Mouse (Mus musculus) bone marrow, adult 2 months (tissue): ENCODE measurements at regions not wholly inside any gene's neighbourhood (a gene's known extent, or its start where the extent isn't known, plus 50 kb on each side); places are given as distances from the start of the nearest gene placed in this dataset.

Experiments
- H3K27ac ChIP-seq: fragments of 200-500 bp; 2 replicates; pipeline ENCODE4 v1.5.1; 2012; ENCODE audit warnings: low read depth, mild to moderate bottlenecking, control low read depth, inconsistent platforms, low read length; ENCODE audit not compliant: control insufficient read depth, poor library complexity, insufficient read depth
- H3K4me1 ChIP-seq: fragments of 200-500 bp; 2 replicates; pipeline ENCODE4 v1.6.1; 2011; ENCODE audit warnings: low read length; ENCODE audit not compliant: control insufficient read depth, insufficient read depth
- H3K4me3 ChIP-seq: fragments of 200-500 bp; replicated peaks from 2 replicates; pipeline ENCODE3; 2011; ENCODE audit warnings: mild to moderate bottlenecking, low read depth, low read length, control low read depth; ENCODE audit not compliant: control insufficient read depth
- CTCF ChIP-seq: fragments of 200-500 bp; IDR thresholded peaks from 2 replicates; pipeline ENCODE4 v1.5.1; 2011; ENCODE audit warnings: low read length, control low read depth; ENCODE audit not compliant: control insufficient read depth, insufficient read depth
- POLR2A ChIP-seq: fragments of 200-500 bp; IDR thresholded peaks from 2 replicates; pipeline ENCODE4 v1.6.1; 2011; ENCODE audit warnings: low read depth, mild to moderate bottlenecking, control low read depth, low read length, borderline replicate concordance; ENCODE audit not compliant: control insufficient read depth
- WGBS: fragments of 180-500 bp; shearing (Covaris S2); methylation state at CpG from one replicate; pipeline ENCODE4 v1.1.7; 2018; 5-methylcytosine and 5-hydroxymethylcytosine counted together

- Histone ChIP-seq H3K4me3 (no peak overlapping the region), H3K4me1 (no peaks in the 10 kb centered on the region), H3K27ac (no peak overlapping the region)
- no peak for TF ChIP-seq POLR2A
- no peak for TF ChIP-seq CTCF
- WGBS: 58% methylated on average over 3 of the region's 3 CpGs
These were observed 172.4 kb upstream of the Mki67 start for GRCm38 (mm10) chr7:135888598-135888997.

- WGBS: 23% methylated on average over 17 of the region's 17 CpGs
- H3K4me1 ChIP-seq: no peaks in the 10 kb centered on the region
- no peak overlapping the region for H3K4me3 ChIP-seq
- no peak overlapping the region for H3K27ac ChIP-seq
- no peak for TF ChIP-seq POLR2A
- TF ChIP-seq CTCF: peak; percentile 13; the same call in 1 of the 2 replicates
These were observed 173.0 kb upstream of the Mki67 start for GRCm38 (mm10) chr7:135889016-135889726.

- 78% methylated on average over 2 of the region's 2 CpGs for WGBS
- Histone ChIP-seq H3K4me3 (no peak overlapping the region), H3K27ac (no peak overlapping the region), H3K4me1 (no peaks in the 10 kb centered on the region)
- TF ChIP-seq POLR2A (no peak), CTCF (no peak)
These were observed 182.7 kb upstream of the Mki67 start for GRCm38 (mm10) chr7:135898876-135899275.

GRCm38 (mm10) chr7:135899765-135900164 is 183.6 kb upstream of the Mki67 start:
- WGBS: 78% methylated on average over 5 of the region's 5 CpGs
- H3K27ac ChIP-seq: no peak overlapping the region
- H3K4me3 ChIP-seq: no peak overlapping the region
- no peak for TF ChIP-seq CTCF
- TF ChIP-seq POLR2A: no peak
- H3K4me1 ChIP-seq: no peaks in the 10 kb centered on the region

GRCm38 (mm10) chr7:135900861-135901321 is 184.7 kb upstream of the Mki67 start:
- TF ChIP-seq POLR2A: no peak
- no peak for TF ChIP-seq CTCF
- WGBS: 67% methylated on average over 10 of the region's 10 CpGs
- Histone ChIP-seq H3K4me1 (no peaks in the 10 kb centered on the region), H3K27ac (no peak overlapping the region), H3K4me3 (no peak overlapping the region)

- no peak overlapping the region for H3K4me3 ChIP-seq
- 66% methylated on average over 13 of the region's 13 CpGs for WGBS
- TF ChIP-seq CTCF (no peak), POLR2A (no peak)
- no peak overlapping the region for H3K27ac ChIP-seq
- no peaks in the 10 kb centered on the region for H3K4me1 ChIP-seq
These were observed 186.2 kb upstream of the Mki67 start for GRCm38 (mm10) chr7:135902106-135903055.

GRCm38 (mm10) chr7:135911376-135911775 is 195.2 kb upstream of the Mki67 start:
- Histone ChIP-seq H3K4me3 (no peak overlapping the region), H3K4me1 (no peaks in the 10 kb centered on the region), H3K27ac (no peak overlapping the region)
- TF ChIP-seq POLR2A (no peak), CTCF (no peak)
